Mouse (Mus musculus) small intestine, adult 10 weeks (tissue): ENCODE data around the gene Olfr1105. TPM values are rescaled to one million over a fixed set of nuclear protein-coding genes. Genes with fewer than 3 reads are reported as not detected.

Experiments used
- polyA plus RNA-seq: library from polyadenylated mRNA; stranded (reverse); fragments of 350-450 nt; fragmentation: Illumina TruSeq; extraction: RNeasy Lipid Tissue Mini Kit (QIAGEN cat#74804); gene quantifications from one replicate; pipeline ENCODE4 v1.2.3, GENCODE M21; 2014; ENCODE audit warnings: low replicate concordance

Gene Olfr1105
- not detected for polyA plus RNA-seq

GRCm38 (mm10) chr2:87036431-87036830 is at the start of gene Olfr1105:
Gene Olfr1105, minus strand, starts transcription at chr2:87036531.

GRCm38 (mm10) chr2:87075717-87076116 is 39.4 kb upstream of the Olfr1105 start, which contains the start of gene Olfr1107:
Gene Olfr1107, minus strand, starts transcription at chr2:87075817.

GRCm38 (mm10) chr2:87052173-87052572 is 15.8 kb upstream of the Olfr1105 start, which contains the start of gene Olfr1106:
Gene Olfr1106, minus strand, starts transcription at chr2:87052273.

GRCm38 (mm10) chr2:87026980-87027379 is 9.4 kb downstream of the Olfr1105 start, which contains the start of gene Olfr1104:
Gene Olfr1104, minus strand, starts transcription at chr2:87027080.

GRCm38 (mm10) chr2:86998098-86998497 is 38.2 kb downstream of the Olfr1105 start, which contains the start of gene Olfr1102:
Gene Olfr1102, plus strand, starts transcription at chr2:86998398.

GRCm38 (mm10) chr2:86991121-86991520 is 45.2 kb downstream of the Olfr1105 start, which contains the start of gene Olfr1101:
Gene Olfr1101, minus strand, starts transcription at chr2:86991221.

Other genes with a start within 250 kb of the Olfr1105 start
- gene Olfr141, start 226.5 kb downstream of the Olfr1105 start, polyA plus RNA-seq: not detected
- gene Olfr1094, start 211.9 kb downstream of the Olfr1105 start, polyA plus RNA-seq: not detected
- not detected for gene Olfr1095, start 184.8 kb downstream of the Olfr1105 start, polyA plus RNA-seq
- gene Gm13723, start 161.7 kb downstream of the Olfr1105 start, polyA plus RNA-seq: not detected
- gene Olfr1097, start 144.3 kb downstream of the Olfr1105 start, polyA plus RNA-seq: not detected
- gene Olfr1098, start 112.0 kb downstream of the Olfr1105 start, polyA plus RNA-seq: not detected
- gene Olfr1099, start 75.8 kb downstream of the Olfr1105 start, polyA plus RNA-seq: not detected
- not detected for gene Olfr1100, start 56.6 kb downstream of the Olfr1105 start, polyA plus RNA-seq
- not detected for gene Olfr1101, start 45.3 kb downstream of the Olfr1105 start, polyA plus RNA-seq
- not detected for gene Olfr1102, start 38.1 kb downstream of the Olfr1105 start, polyA plus RNA-seq
- not detected for gene Olfr1104, start 9.5 kb downstream of the Olfr1105 start, polyA plus RNA-seq
- gene Olfr1106, start 15.7 kb upstream of the Olfr1105 start, polyA plus RNA-seq: not detected
- not detected for gene Olfr1107, start 39.3 kb upstream of the Olfr1105 start, polyA plus RNA-seq
- not detected for gene Olfr1109, start 59.5 kb upstream of the Olfr1105 start, polyA plus RNA-seq
- gene Olfr259, start 78.0 kb upstream of the Olfr1105 start, polyA plus RNA-seq: not detected
- not detected for gene Olfr1110, start 103.8 kb upstream of the Olfr1105 start, polyA plus RNA-seq
- not detected for gene Olfr1111, start 116.1 kb upstream of the Olfr1105 start, polyA plus RNA-seq
- not detected for gene Olfr1112, start 151.3 kb upstream of the Olfr1105 start, polyA plus RNA-seq
- gene Olfr1113, start 172.4 kb upstream of the Olfr1105 start, polyA plus RNA-seq: not detected
- gene Olfr1115, start 211.5 kb upstream of the Olfr1105 start, polyA plus RNA-seq: not detected
- gene Olfr1116, start 231.0 kb upstream of the Olfr1105 start, polyA plus RNA-seq: not detected